Mouse (Mus musculus): ENCODE results near the gene AI661453.

DNA sequence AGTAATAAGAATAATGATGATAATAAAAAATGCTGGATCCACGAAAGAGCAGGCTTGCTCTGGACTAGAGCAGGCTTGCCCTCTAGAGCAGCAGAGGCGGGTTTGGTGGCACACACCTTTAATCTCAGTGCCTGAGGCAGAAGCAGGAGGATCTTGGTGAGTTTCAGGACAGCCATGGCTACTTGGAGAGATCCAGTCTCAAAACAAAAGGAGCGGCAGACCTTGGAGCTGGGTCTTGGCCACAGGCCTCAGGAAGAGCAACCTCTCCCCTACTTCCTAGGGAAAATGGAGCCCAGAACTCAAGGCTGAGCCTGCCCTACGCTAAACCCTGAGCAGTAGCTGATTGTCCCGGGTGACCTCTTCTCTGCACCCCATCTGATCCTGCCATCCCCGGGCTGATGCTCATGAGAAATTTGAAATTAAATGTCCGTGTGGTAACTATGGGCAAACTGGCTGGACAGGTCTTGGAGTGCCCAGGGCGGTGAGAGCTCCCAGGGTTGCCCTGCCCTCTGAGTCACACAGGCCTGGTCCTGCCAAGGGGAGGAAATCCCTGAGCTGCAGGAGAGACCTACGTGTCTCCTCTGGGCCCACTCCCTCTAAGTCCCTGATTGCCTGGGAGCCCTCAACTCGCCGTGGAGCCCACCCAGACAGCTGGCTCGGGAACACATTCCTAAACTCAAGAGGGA is 14.6 kb downstream of the AI661453 start:
- TF ChIP-seq CTCF (conservative IDR thresholded peaks at IDR 0.05 in 1 of 2, IDR thresholded peaks at IDR 0.05 in 1 of 2; ENCODE audit: low read depth in 2 of 2, low read length in 2 of 2) (no peak), BHLHE40 (IDR thresholded peaks at IDR 0.05; ENCODE audit: low read depth, low read length) (no peak), POLR2A (IDR thresholded peaks at IDR 0.05; ENCODE audit: low read depth, low read length) (no peak), EP300 (IDR thresholded peaks at IDR 0.05; ENCODE audit: low read length) (no peak)

Measured in CH12.LX (cell line).